Mouse (Mus musculus): ENCODE results near the gene Tacc2.
"Not testable (repeated sequence)": the region's sequence is repeated elsewhere in the genome, so short reads cannot be mapped to it uniquely, and the experiment has no call there.

DNA sequence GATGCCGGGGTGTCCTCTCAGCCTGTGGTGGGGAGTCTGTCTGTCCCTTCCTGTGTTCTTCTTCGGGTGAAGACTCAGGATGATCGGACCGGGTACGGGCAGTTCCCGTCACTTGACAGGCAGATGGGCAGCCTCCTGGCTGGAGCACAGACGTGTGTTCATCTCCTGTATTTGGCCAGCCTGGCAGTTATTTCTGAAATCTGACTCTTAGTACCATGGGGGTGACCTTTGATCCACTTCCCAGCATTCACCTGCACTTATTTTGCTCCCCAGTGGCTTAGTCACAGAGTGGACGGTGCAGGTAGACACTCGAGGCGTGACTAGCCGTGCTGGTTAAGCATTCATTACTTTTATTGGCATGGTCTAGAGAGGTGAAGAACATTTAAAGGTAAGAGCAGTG, 15.7 kb downstream of the Tacc2 start:
- not testable (repeated sequence) for TF ChIP-seq POLR2A, CTCF (IDR thresholded peaks at IDR 0.05; ENCODE audit: extremely low read depth, insufficient read depth, low read length)

All from cortical plate, adult 2 months (tissue).